8 mouse cellular contexts compared by ENCODE assay signal in the genomic region with DNA sequence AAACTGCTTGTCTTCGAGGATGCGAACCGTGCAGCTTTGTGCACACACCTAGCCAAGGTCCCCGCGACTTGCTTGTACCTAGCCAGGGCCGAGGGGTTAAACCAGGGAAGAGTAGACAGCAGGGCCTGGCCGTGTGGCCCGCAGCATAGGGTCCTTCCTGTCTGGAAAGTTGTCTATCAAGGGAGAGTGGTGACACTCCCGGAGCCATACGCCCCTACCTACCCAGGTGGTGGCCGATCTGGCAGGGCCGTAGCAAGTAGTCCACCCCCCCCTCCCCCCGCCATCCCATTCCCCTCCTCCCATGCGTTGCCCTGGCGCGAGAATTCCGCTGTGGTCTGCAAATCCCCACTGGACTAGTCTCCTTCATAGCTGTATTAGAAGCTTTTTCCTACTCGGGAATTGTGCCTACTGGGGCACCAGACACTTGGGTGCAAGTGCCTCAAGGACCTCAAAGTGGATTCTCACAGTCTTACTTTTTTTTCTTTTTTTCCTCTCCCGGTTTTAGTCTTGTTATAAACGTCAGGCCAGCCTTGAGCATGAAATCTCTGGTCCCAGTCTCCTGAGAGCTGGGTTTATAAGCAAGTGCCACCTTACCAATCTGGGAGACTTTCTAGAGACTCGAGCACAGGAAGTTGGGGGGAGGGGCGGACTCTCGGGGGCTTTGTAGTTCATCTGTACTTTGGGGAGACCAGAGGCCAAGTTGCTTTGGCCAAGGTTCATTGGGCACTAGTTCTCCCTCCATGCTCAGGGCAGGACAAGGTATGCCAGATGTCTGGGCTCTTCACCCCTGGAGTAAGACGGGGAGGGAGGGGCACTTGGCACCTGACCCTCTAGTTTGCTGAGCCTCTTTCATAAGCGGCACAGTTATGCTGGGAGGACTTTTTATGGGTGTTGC. TPM values are rescaled to one million over a fixed set of nuclear protein-coding genes. Genes with fewer than 3 reads are reported as not detected.
A peak's percentile ranks its signal among the peaks of the same experiment; 100 is the strongest.
DNase-seq lines count a peak whose midpoint lies in the region; ATAC-seq lines count a peak whose summit lies in the region.

No protein-coding gene starts in this region.

- H3K27me3 ChIP-seq in forebrain, embryonic 15.5 days, result no peaks in the 10 kb centered on the region
- H3K27me3 ChIP-seq in liver, embryonic 15.5 days, result no peaks in the 10 kb centered on the region
- H3K27me3 ChIP-seq in neural tube, embryonic 11.5 days (ENCODE audit: control insufficient read depth, insufficient read depth, low read length), result no peaks in the 10 kb centered on the region

- H3K4me2 ChIP-seq in forebrain, embryonic 15.5 days (replicated peaks), result peak overlapping the region; percentile 61
- H3K4me2 ChIP-seq in liver, embryonic 15.5 days, result peak overlapping the region; percentile 86
- peak overlapping the region; percentile 85 for H3K4me2 ChIP-seq in neural tube, embryonic 11.5 days (ENCODE audit: low read depth)

- ATAC-seq in activated CD4-positive, CD25-positive, alpha-beta regulatory T cell, adult 4 months, result peak; percentile 15
- ATAC-seq in forebrain, embryonic 15.5 days (replicated peaks), result peak; percentile 4
- peak; percentile 19 for ATAC-seq in inflammation-experienced regulatory T-cells, adult 6 months
- ATAC-seq in liver, embryonic 15.5 days (ENCODE audit: insufficient read depth), result peak; percentile 19; the same call in 1 of the 2 replicates
- peak; percentile 39 for ATAC-seq in neural tube, embryonic 11.5 days (ENCODE audit: insufficient read depth, low FRiP score, low TSS enrichment)

- peak; percentile 25 for DNase-seq in cerebellum, adult 11 months
- no peak for DNase-seq in cerebellum, postnatal 14 days
- DNase-seq in neural tube, embryonic 11.5 days (ENCODE audit: low spot score), result peak; percentile 29
- peak; percentile 61 for DNase-seq in yolk sac, embryonic 10.5 days (ENCODE audit: low spot score)

- H3K4me1 ChIP-seq in forebrain, embryonic 15.5 days, result peaks cover 52% of the 10 kb centered on the region
- peaks cover 53% of the 10 kb centered on the region for H3K4me1 ChIP-seq in liver, embryonic 15.5 days (replicated peaks)
- peaks cover 13% of the 10 kb centered on the region for H3K4me1 ChIP-seq in neural tube, embryonic 11.5 days (ENCODE audit: control insufficient read depth, insufficient read depth, low read length)

- H3K4me3 ChIP-seq in forebrain, embryonic 15.5 days, result peak overlapping the region; percentile 73
- peak overlapping the region; percentile 93 for H3K4me3 ChIP-seq in liver, embryonic 15.5 days (replicated peaks)
- peak overlapping the region; percentile 87 for H3K4me3 ChIP-seq in neural tube, embryonic 11.5 days (ENCODE audit: low read depth, low read length)

- H3K27ac ChIP-seq in forebrain, embryonic 15.5 days (replicated peaks), result peak overlapping the region; percentile 80
- peak overlapping the region; percentile 84 for H3K27ac ChIP-seq in liver, embryonic 15.5 days (replicated peaks)
- peak overlapping the region; percentile 81 for H3K27ac ChIP-seq in neural tube, embryonic 11.5 days (ENCODE audit: low read depth, low read length)

- no peaks in the 10 kb centered on the region for H3K9me3 ChIP-seq in forebrain, embryonic 15.5 days
- H3K9me3 ChIP-seq in liver, embryonic 15.5 days (replicated peaks), result no peaks in the 10 kb centered on the region
- no peaks in the 10 kb centered on the region for H3K9me3 ChIP-seq in neural tube, embryonic 11.5 days (ENCODE audit: control insufficient read depth, low read length)

- peak overlapping the region; percentile 79 for H3K9ac ChIP-seq in forebrain, embryonic 15.5 days (replicated peaks)
- peak overlapping the region; percentile 97 for H3K9ac ChIP-seq in liver, embryonic 15.5 days
- H3K9ac ChIP-seq in neural tube, embryonic 11.5 days (ENCODE audit: low read length), result peak overlapping the region; percentile 94

- under 1% methylated on average over 25 of the region's 25 CpGs for WGBS in forebrain, embryonic 15.5 days
- 3% methylated on average over 25 of the region's 25 CpGs for WGBS in liver, embryonic 15.5 days (ENCODE audit: insufficient replicate concordance)
- WGBS in neural tube, embryonic 11.5 days, result 3% methylated on average over 25 of the region's 25 CpGs

- H3K36me3 ChIP-seq in forebrain, embryonic 15.5 days, result no peaks in the 10 kb centered on the region
- peaks cover 17% of the 10 kb centered on the region for H3K36me3 ChIP-seq in liver, embryonic 15.5 days (replicated peaks)
- no peaks in the 10 kb centered on the region for H3K36me3 ChIP-seq in neural tube, embryonic 11.5 days (ENCODE audit: control insufficient read depth, insufficient read depth, low read length)

RNA-seq across cellular contexts. Expression of a gene that starts 0.9 kb away (rescaled TPM):
- polyA plus RNA-seq in activated CD4-positive, CD25-positive, alpha-beta regulatory T cell, adult 4 months (2017; shearing (Covaris generic)), result 10 to 100 TPM; 10.6 to 18.5 TPM
- 40.1 and 42.8 TPM in 2 replicates for polyA plus RNA-seq in forebrain, embryonic 15.5 days (2015; fragmentation: Nextera tagmentation; extraction: Ambion mirVana)
- 10 to 100 TPM; 10.0 to 15.1 (median 14.4) TPM for polyA plus RNA-seq in inflammation-experienced regulatory T-cells, adult 6 months (2017; shearing (Covaris generic))
- polyA plus RNA-seq in liver, embryonic 15.5 days (2015; fragmentation: Nextera tagmentation; extraction: Ambion mirVana), result 15.5 and 19.8 TPM in 2 replicates
- polyA plus RNA-seq in neural tube, embryonic 11.5 days (2014; fragmentation: Nextera tagmentation; extraction: Ambion mirVana), result 22.1 and 22.3 TPM in 2 replicates

Comparison
In these comparisons a context has a peak if more than half of its experiments do, and no peak if none do; other contexts are left out.
1. DNase-seq: peak in cerebellum, adult 11 months (single experiment), neural tube, embryonic 11.5 days (single experiment) and yolk sac, embryonic 10.5 days (single experiment); none in cerebellum, postnatal 14 days (0 of 2).
2. Peak in every context shown above with its lines, with median percentiles within 50 percentile points of each other: ATAC-seq, H3K27ac ChIP-seq, H3K4me2 ChIP-seq, H3K4me3 ChIP-seq and H3K9ac ChIP-seq.